Mouse (Mus musculus) kidney, postnatal 25 days (tissue): ENCODE results near the gene Chaf1b.

Experiments
- DNase-seq, 2 experiments: peaks; one replicate each; pipeline ENCODE4 v3.0.0; 2021; ENCODE audit warnings: mixed read lengths in 2 of 2

Gene Chaf1b

GRCm38 (mm10) chr16:93913881-93914576, 30.3 kb downstream of the Chaf1b start:
- DNase-seq, result peak in 1 of 2 experiments; percentile 28

- peak; percentile 72 to 81 for DNase-seq
These were observed 31.7 kb downstream of the Chaf1b start for GRCm38 (mm10) chr16:93915338-93915849.

GRCm38 (mm10) chr16:93917712-93918678, 34.3 kb downstream of the Chaf1b start:
- DNase-seq, result peak; percentile 85 to 92

GRCm38 (mm10) chr16:93918679-93919060, 35.0 kb downstream of the Chaf1b start:
- no peak for DNase-seq

GRCm38 (mm10) chr16:93919189-93919588, 35.5 kb downstream of the Chaf1b start:
- DNase-seq, result no peak

GRCm38 (mm10) chr16:93920673-93921072, 37.0 kb downstream of the Chaf1b start:
- DNase-seq, result no peak

GRCm38 (mm10) chr16:93922835-93923389, 39.2 kb downstream of the Chaf1b start:
- no peak for DNase-seq

GRCm38 (mm10) chr16:93923788-93924187, 40.1 kb downstream of the Chaf1b start:
- DNase-seq, result no peak

- no peak for DNase-seq
These were observed 42.1 kb downstream of the Chaf1b start for GRCm38 (mm10) chr16:93925684-93926247.

- no peak for DNase-seq
These were observed 45.8 kb downstream of the Chaf1b start for GRCm38 (mm10) chr16:93929370-93930032.

- DNase-seq, result no peak
These were observed 48.8 kb downstream of the Chaf1b start for GRCm38 (mm10) chr16:93932185-93933168.

- no peak for DNase-seq
These were observed 50.9 kb downstream of the Chaf1b start for GRCm38 (mm10) chr16:93934588-93934987.

- DNase-seq, result no peak
These were observed 51.3 kb downstream of the Chaf1b start for GRCm38 (mm10) chr16:93935009-93935408.

GRCm38 (mm10) chr16:93938400-93938846, 54.7 kb downstream of the Chaf1b start:
- DNase-seq, result peak; percentile 69 to 88

- no peak for DNase-seq
These were observed 56.3 kb downstream of the Chaf1b start for GRCm38 (mm10) chr16:93939961-93940360.

GRCm38 (mm10) chr16:93941781-93942567, 58.3 kb downstream of the Chaf1b start:
- no peak for DNase-seq

GRCm38 (mm10) chr16:93942796-93943502, 59.2 kb downstream of the Chaf1b start:
- no peak for DNase-seq

GRCm38 (mm10) chr16:93944301-93944700, 60.6 kb downstream of the Chaf1b start:
- DNase-seq, result no peak

GRCm38 (mm10) chr16:93947396-93947795, 63.7 kb downstream of the Chaf1b start:
- no peak for DNase-seq
